Mouse (Mus musculus) limb, embryonic 13.5 days (tissue): ENCODE measurements around the gene 1700074P13Rik. TPM values are rescaled to one million over a fixed set of nuclear protein-coding genes. Genes with fewer than 3 reads are reported as not detected.
"Not testable (repeated sequence)": the region's sequence is repeated elsewhere in the genome, so short reads cannot be mapped to it uniquely, and the experiment has no call there.

ENCODE experiments used
- ATAC-seq: fragments of 200-750 bp; cut with Nextera tagmentation; 2 replicates; pipeline ENCODE4 v1.8.0; 2017; ENCODE audit warnings: low read depth, moderate number of reproducible peaks, moderate TSS enrichment; ENCODE audit not compliant: low FRiP score
- H3K27ac ChIP-seq: fragments of 300-500 bp; sonication (generic); 2 replicates; pipeline ENCODE4 v1.5.1; 2015; ENCODE audit warnings: inconsistent platforms, mild to moderate bottlenecking, moderate library complexity
- H3K27me3 ChIP-seq: fragments of 300-500 bp; sonication (generic); 2 replicates; pipeline ENCODE4 v1.6.1; 2015; ENCODE audit warnings: mild to moderate bottlenecking, inconsistent platforms
- H3K36me3 ChIP-seq: fragments of 300-500 bp; sonication (generic); 2 replicates; pipeline ENCODE4 v1.6.1; 2015; ENCODE audit warnings: inconsistent platforms, mild to moderate bottlenecking, moderate library complexity
- H3K4me1 ChIP-seq: fragments of 300-500 bp; sonication (generic); 2 replicates; pipeline ENCODE4 v1.6.1; 2015; ENCODE audit warnings: inconsistent platforms
- H3K4me2 ChIP-seq: fragments of 300-500 bp; sonication (generic); replicated peaks from 2 replicates; pipeline ENCODE4 v1.6.1; 2015; ENCODE audit warnings: inconsistent platforms, mild to moderate bottlenecking, moderate library complexity
- H3K4me3 ChIP-seq: fragments of 300-500 bp; sonication (generic); 2 replicates; pipeline ENCODE4 v1.5.1; 2015; ENCODE audit warnings: moderate library complexity, mild to moderate bottlenecking, inconsistent platforms
- H3K9ac ChIP-seq: fragments of 300-500 bp; sonication (generic); 2 replicates; pipeline ENCODE4 v1.6.1; 2015; ENCODE audit warnings: mild to moderate bottlenecking, inconsistent platforms
- H3K9me3 ChIP-seq: fragments of 300-500 bp; sonication (generic); 2 replicates; pipeline ENCODE4 v1.6.1; 2016; ENCODE audit warnings: inconsistent platforms
- WGBS: fragments of 180-500 bp; shearing (Covaris S2); methylation state at CpG from one replicate; pipeline ENCODE4 v1.1.7; 2015; 5-methylcytosine and 5-hydroxymethylcytosine counted together
- polyA plus RNA-seq: library from polyadenylated mRNA; unstranded; fragments of >200 nt; fragmentation: Nextera tagmentation; extraction: Ambion mirVana; gene quantifications from 2 replicates; pipeline ENCODE4 v1.2.1, GENCODE M21; 2015

Gene 1700074P13Rik
- not detected in 2 replicates for polyA plus RNA-seq

GRCm38 (mm10) chr6:40940457-40940856 lies at the start of gene 1700074P13Rik:
Gene 1700074P13Rik, minus strand, starts transcription at chr6:40940557.
- no peaks in the 10 kb centered on the region for H3K27me3 ChIP-seq
- no peak within 1 kb of the TSS for H3K4me3 ChIP-seq
- no peaks in the 10 kb centered on the region for H3K36me3 ChIP-seq
- H3K4me2 ChIP-seq: no peak within 1 kb of the TSS
- no peak for ATAC-seq
- no peaks in the 10 kb centered on the region for H3K4me1 ChIP-seq
- H3K9me3 ChIP-seq: no peaks in the 10 kb centered on the region
- no peak within 1 kb of the TSS for H3K27ac ChIP-seq
- 91% methylated on average over 10 of the region's 10 CpGs for WGBS
- no peak within 1 kb of the TSS for H3K9ac ChIP-seq

GRCm38 (mm10) chr6:40964454-40964853 lies 24.1 kb upstream of the 1700074P13Rik start, which contains the start of gene 1810009J06Rik:
Gene 1810009J06Rik, plus strand, starts transcription at chr6:40964754.
- 89% methylated on average over 2 of the region's 2 CpGs for WGBS
- H3K4me3 ChIP-seq, H3K27ac ChIP-seq, H3K27me3 ChIP-seq, H3K9ac ChIP-seq, H3K36me3 ChIP-seq, H3K4me2 ChIP-seq, H3K9me3 ChIP-seq, ATAC-seq, H3K4me1 ChIP-seq: not testable (repeated sequence)

DNA sequence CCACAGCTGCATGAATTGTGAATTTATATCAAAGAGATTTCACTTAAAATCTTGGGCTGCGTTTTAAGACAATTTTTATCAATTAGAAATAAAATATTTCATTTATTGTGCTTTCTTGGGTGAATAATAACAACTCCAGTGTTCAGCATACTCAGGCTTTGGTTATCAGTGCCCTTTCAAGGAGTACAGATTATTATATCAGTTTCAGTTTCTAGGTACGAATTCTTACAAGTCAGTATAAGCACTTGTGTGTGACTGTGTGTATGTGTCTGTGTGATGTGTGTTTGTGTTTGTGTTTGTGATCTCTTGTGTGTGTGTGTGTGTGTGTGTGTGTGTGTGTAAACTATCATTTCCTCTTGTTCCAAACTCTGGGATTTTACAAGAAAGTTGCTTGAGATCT lies 13.4 kb upstream of the 1700074P13Rik start:
- WGBS: 57% methylated on average over 2 of the region's 2 CpGs
- Histone ChIP-seq H3K9me3 (no peaks in the 10 kb centered on the region), H3K9ac (no peak overlapping the region), H3K4me3 (no peak overlapping the region), H3K36me3 (no peaks in the 10 kb centered on the region), H3K4me2 (no peak overlapping the region), H3K4me1 (no peaks in the 10 kb centered on the region), H3K27ac (no peak overlapping the region), H3K27me3 (no peaks in the 10 kb centered on the region)
- ATAC-seq: no peak

GRCm38 (mm10) chr6:40951770-40952169 lies 11.4 kb upstream of the 1700074P13Rik start, which contains the start of gene Gm4744:
Gene Gm4744, minus strand, starts transcription at chr6:40951870.
- H3K27ac ChIP-seq: no peak within 1 kb of the TSS
- no peak within 1 kb of the TSS for H3K9ac ChIP-seq
- no peak within 1 kb of the TSS for H3K4me3 ChIP-seq
- no peaks in the 10 kb centered on the region for H3K27me3 ChIP-seq
- H3K9me3 ChIP-seq: no peaks in the 10 kb centered on the region
- H3K4me1 ChIP-seq: no peaks in the 10 kb centered on the region
- no peak within 1 kb of the TSS for H3K4me2 ChIP-seq
- no peaks in the 10 kb centered on the region for H3K36me3 ChIP-seq
- ATAC-seq: no peak

- no peak overlapping the region for H3K4me3 ChIP-seq
- no peak overlapping the region for H3K9ac ChIP-seq
- no peaks in the 10 kb centered on the region for H3K9me3 ChIP-seq
- H3K36me3 ChIP-seq: no peaks in the 10 kb centered on the region
- H3K4me1 ChIP-seq: no peaks in the 10 kb centered on the region
- H3K4me2 ChIP-seq: no peak overlapping the region
- H3K27ac ChIP-seq: no peak overlapping the region
- no peaks in the 10 kb centered on the region for H3K27me3 ChIP-seq
- ATAC-seq: no peak
- 80% methylated on average over 4 of the region's 4 CpGs for WGBS
Observed at GRCm38 (mm10) chr6:40919954-40920353, 20.4 kb downstream of the 1700074P13Rik start.

GRCm38 (mm10) chr6:40900287-40900686 lies 40.1 kb downstream of the 1700074P13Rik start, which contains the start of gene Prss58:
Gene Prss58, minus strand, starts transcription at chr6:40900387.
- Histone ChIP-seq H3K9ac (no peak within 1 kb of the TSS), H3K9me3 (no peaks in the 10 kb centered on the region), H3K4me1 (no peaks in the 10 kb centered on the region), H3K4me2 (no peak within 1 kb of the TSS), H3K4me3 (no peak within 1 kb of the TSS), H3K27me3 (no peaks in the 10 kb centered on the region), H3K36me3 (no peaks in the 10 kb centered on the region), H3K27ac (no peak within 1 kb of the TSS)
- ATAC-seq: no peak

- Histone ChIP-seq H3K4me1 (no peaks in the 10 kb centered on the region), H3K9ac (no peak overlapping the region), H3K36me3 (no peaks in the 10 kb centered on the region), H3K27ac (no peak overlapping the region), H3K9me3 (no peaks in the 10 kb centered on the region), H3K4me2 (no peak overlapping the region), H3K27me3 (no peaks in the 10 kb centered on the region), H3K4me3 (no peak overlapping the region)
- no peak for ATAC-seq
- 80% methylated on average over 1 of the region's 1 CpGs for WGBS
Observed at GRCm38 (mm10) chr6:40894716-40895115, 45.6 kb downstream of the 1700074P13Rik start.

DNA sequence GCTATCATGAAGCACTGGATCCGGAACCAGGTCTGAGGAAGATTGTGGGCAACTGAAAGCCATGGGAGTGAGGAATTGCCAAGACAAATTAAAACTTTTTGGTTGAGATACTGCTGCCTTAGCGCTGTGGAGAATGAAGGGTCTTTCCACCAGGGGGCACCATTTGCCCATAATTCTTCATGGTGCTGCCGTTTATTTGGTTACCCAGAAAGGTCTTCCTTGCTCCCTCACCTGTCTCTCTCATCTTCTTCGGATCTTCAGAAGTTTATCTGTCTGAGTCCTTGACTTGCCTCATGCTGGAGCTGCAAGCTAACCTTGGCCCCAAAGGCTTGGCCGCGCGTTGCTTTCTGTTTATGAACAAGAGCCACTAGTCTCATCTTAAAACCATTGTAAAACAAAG lies 46.8 kb downstream of the 1700074P13Rik start:
- no peaks in the 10 kb centered on the region for H3K4me1 ChIP-seq
- 42% methylated on average over 7 of the region's 7 CpGs for WGBS
- no peak overlapping the region for H3K4me3 ChIP-seq
- ATAC-seq: no peak
- no peak overlapping the region for H3K4me2 ChIP-seq
- no peaks in the 10 kb centered on the region for H3K9me3 ChIP-seq
- no peaks in the 10 kb centered on the region for H3K27me3 ChIP-seq
- H3K27ac ChIP-seq: no peak overlapping the region
- no peak overlapping the region for H3K9ac ChIP-seq
- H3K36me3 ChIP-seq: no peaks in the 10 kb centered on the region

DNA sequence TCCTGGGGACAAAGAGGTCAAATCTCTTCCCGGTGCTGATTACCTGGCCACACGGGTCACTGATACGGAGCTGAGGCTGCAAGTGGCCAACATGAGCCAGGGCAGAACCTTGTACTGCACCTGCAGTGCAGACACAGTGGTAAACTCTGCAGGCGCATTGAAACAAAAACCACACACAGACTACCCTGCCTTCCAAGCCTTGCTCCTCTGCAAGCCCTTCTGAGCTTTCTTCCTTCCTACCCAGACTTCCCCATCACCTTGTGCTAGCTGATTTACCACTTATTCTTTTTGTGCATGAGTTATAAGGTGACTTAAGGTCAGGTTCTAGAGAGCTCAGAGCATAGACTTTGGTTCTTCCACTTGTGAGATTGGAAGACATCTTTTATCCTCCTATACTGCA lies 48.6 kb downstream of the 1700074P13Rik start:
- H3K27ac ChIP-seq: no peak overlapping the region
- no peak for ATAC-seq
- H3K9me3 ChIP-seq: no peaks in the 10 kb centered on the region
- H3K9ac ChIP-seq: no peak overlapping the region
- H3K4me3 ChIP-seq: no peak overlapping the region
- H3K4me1 ChIP-seq: no peaks in the 10 kb centered on the region
- no peak overlapping the region for H3K4me2 ChIP-seq
- no peaks in the 10 kb centered on the region for H3K27me3 ChIP-seq
- H3K36me3 ChIP-seq: no peaks in the 10 kb centered on the region
- 89% methylated on average over 4 of the region's 4 CpGs for WGBS

- Histone ChIP-seq H3K4me2 (no peak overlapping the region), H3K4me1 (no peaks in the 10 kb centered on the region), H3K27ac (no peak overlapping the region), H3K27me3 (no peaks in the 10 kb centered on the region), H3K9me3 (no peaks in the 10 kb centered on the region), H3K9ac (no peak overlapping the region), H3K4me3 (no peak overlapping the region), H3K36me3 (no peaks in the 10 kb centered on the region)
- 57% methylated on average over 1 of the region's 1 CpGs for WGBS
- ATAC-seq: no peak
Observed at GRCm38 (mm10) chr6:40890973-40891372, 49.4 kb downstream of the 1700074P13Rik start.

DNA sequence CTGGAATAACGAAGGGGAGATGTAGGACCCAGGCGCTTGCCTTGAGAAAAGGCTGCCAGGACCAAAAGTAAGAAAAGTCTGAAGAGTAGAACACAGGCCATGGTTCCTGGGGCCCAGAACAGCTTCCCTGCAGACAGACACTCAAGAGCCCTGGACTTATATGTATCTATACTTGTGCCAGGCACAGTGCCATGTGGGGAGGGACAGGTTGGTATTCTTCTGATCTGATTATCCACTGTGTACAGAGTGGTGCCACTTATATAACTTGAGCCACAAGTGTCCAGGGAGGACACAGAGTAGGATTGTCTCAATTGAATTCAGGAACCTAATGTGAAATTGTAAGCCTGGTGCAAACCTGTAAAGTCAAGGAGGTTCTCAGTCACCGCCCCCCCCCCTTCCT lies 53.0 kb downstream of the 1700074P13Rik start, which contains the start of gene Moxd2:
Gene Moxd2, minus strand, starts transcription at position 101 of the 400 bp plus-strand sequence.
- WGBS: 88% methylated on average over 3 of the region's 3 CpGs
- Histone ChIP-seq H3K9me3 (no peaks in the 10 kb centered on the region), H3K4me3 (no peak within 1 kb of the TSS)

More for the DNA sequence above, 53.0 kb downstream of the 1700074P13Rik start, which contains the start of gene Moxd2:
- Histone ChIP-seq H3K27ac (no peak within 1 kb of the TSS), H3K9ac (no peak within 1 kb of the TSS), H3K27me3 (no peaks in the 10 kb centered on the region), H3K4me2 (no peak within 1 kb of the TSS), H3K4me1 (no peaks in the 10 kb centered on the region), H3K36me3 (no peaks in the 10 kb centered on the region)
- ATAC-seq: no peak
